Mouse (Mus musculus) kidney, postnatal 0 days (tissue): ENCODE measurements around the gene Rasd1. TPM values are rescaled to one million over a fixed set of nuclear protein-coding genes. Genes with fewer than 3 reads are reported as not detected.

ENCODE experiments used
- ATAC-seq: fragments of 200-750 bp; cut with Nextera tagmentation; replicated peaks from 2 replicates; pipeline ENCODE4 v1.8.0; 2017; ENCODE audit warnings: low read depth, moderate number of reproducible peaks, moderate TSS enrichment, moderate library complexity; ENCODE audit not compliant: low FRiP score
- DNase-seq: peaks from one replicate; pipeline ENCODE4 v3.0.0-alpha.2; 2016; ENCODE audit warnings: low spot score
- H3K27ac ChIP-seq: fragments of 300-500 bp; sonication (generic); 2 replicates; pipeline ENCODE4 v1.5.1; 2014; ENCODE audit warnings: mild to moderate bottlenecking
- H3K27me3 ChIP-seq: fragments of 300-500 bp; sonication (generic); 2 replicates; pipeline ENCODE4 v1.6.1; 2014; ENCODE audit warnings: low read length, mixed read lengths; ENCODE audit not compliant: insufficient read depth
- H3K36me3 ChIP-seq: fragments of 300-500 bp; sonication (generic); 2 replicates; pipeline ENCODE4 v1.6.1; 2014; ENCODE audit warnings: low read length, mixed read lengths; ENCODE audit not compliant: insufficient read depth
- H3K4me1 ChIP-seq: fragments of 300-500 bp; sonication (generic); replicated peaks from 2 replicates; pipeline ENCODE4 v1.6.1; 2014; ENCODE audit warnings: antibody characterized with exemption, low read length, mixed read lengths; ENCODE audit not compliant: insufficient read depth
- H3K4me2 ChIP-seq: fragments of 300-500 bp; sonication (generic); 2 replicates; pipeline ENCODE4 v1.6.1; 2014; ENCODE audit warnings: mild to moderate bottlenecking, low read length, moderate library complexity, mixed read lengths
- H3K4me3 ChIP-seq: fragments of 300-500 bp; sonication (generic); replicated peaks from 2 replicates; pipeline ENCODE4 v1.5.1; 2014; ENCODE audit warnings: low read depth, low read length
- H3K9ac ChIP-seq: fragments of 300-500 bp; sonication (generic); 2 replicates; pipeline ENCODE4 v1.6.1; 2014; ENCODE audit warnings: low read depth, low read length
- H3K9me3 ChIP-seq: fragments of 300-500 bp; sonication (generic); replicated peaks from 2 replicates; pipeline ENCODE4 v1.6.1; 2016; ENCODE audit warnings: low read length, inconsistent platforms, mixed read lengths
- CTCF ChIP-seq: IDR thresholded peaks from 2 replicates; pipeline ENCODE4 v1.5.1; 2016; ENCODE audit warnings: antibody characterized with exemption, low read depth, mild to moderate bottlenecking, moderate library complexity
- WGBS: fragments of 180-500 bp; shearing (Covaris S2); extraction: QIAGEN DNeasy Blood & Tissue Kit; methylation state at CpG from one replicate; pipeline ENCODE4 v1.1.7; 2014; 5-methylcytosine and 5-hydroxymethylcytosine counted together
- polyA plus RNA-seq: library from polyadenylated mRNA; unstranded; fragments of >200 nt; fragmentation: Nextera tagmentation; extraction: Ambion mirVana; gene quantifications from 2 replicates; pipeline ENCODE4 v1.2.1, GENCODE M21; 2015

Rasd1 gene
- polyA plus RNA-seq, 1 experiment from 2014 or later: 7.9 TPM

- H3K4me3 ChIP-seq: no peak overlapping the region
- H3K36me3 ChIP-seq: no peaks in the 10 kb centered on the region
- H3K27me3 ChIP-seq: no peaks in the 10 kb centered on the region
- H3K9me3 ChIP-seq: no peaks in the 10 kb centered on the region
- ATAC-seq (no peak), DNase-seq (no peak)
- H3K4me1 ChIP-seq: peaks cover 6% of the 10 kb centered on the region; the same call in 1 of the 2 replicates
- TF ChIP-seq CTCF: no peak
- H3K27ac ChIP-seq: no peak overlapping the region
- H3K9ac ChIP-seq: no peak overlapping the region
- H3K4me2 ChIP-seq: no peak overlapping the region
- WGBS: 42% methylated on average over 5 of the region's 5 CpGs
These were observed 44.4 kb downstream of the Rasd1 start for GRCm38 (mm10) chr11:59920331-59920730.

DNA sequence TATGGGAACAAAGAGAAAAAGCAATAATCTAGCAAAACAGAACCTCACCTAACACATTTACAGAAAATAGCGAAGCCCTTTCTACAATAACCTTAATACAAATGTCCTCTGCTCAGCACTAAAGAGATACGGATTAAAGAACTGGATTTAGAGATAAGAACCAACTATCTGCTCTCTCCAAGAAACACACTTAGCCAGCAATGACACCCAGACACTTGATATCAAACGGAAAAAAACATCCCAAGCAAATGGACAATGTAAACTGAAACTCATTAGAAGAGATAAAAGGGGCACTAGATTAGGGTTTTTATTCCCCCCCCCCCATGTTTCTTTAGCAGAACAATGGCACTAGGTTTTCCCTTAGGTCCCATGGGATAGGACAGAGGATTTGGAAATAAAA is 45.3 kb downstream of the Rasd1 start:
- H3K4me1 ChIP-seq: peaks cover 6% of the 10 kb centered on the region; the same call in 1 of the 2 replicates
- ATAC-seq (no peak), DNase-seq (no peak)
- H3K27me3 ChIP-seq: no peaks in the 10 kb centered on the region
- no peak overlapping the region for H3K27ac ChIP-seq
- H3K4me2 ChIP-seq: no peak overlapping the region
- 71% methylated on average over 3 of the region's 3 CpGs for WGBS
- H3K36me3 ChIP-seq: no peaks in the 10 kb centered on the region
- H3K4me3 ChIP-seq: no peak overlapping the region
- TF ChIP-seq CTCF: no peak
- no peak overlapping the region for H3K9ac ChIP-seq
- H3K9me3 ChIP-seq: no peaks in the 10 kb centered on the region

DNA sequence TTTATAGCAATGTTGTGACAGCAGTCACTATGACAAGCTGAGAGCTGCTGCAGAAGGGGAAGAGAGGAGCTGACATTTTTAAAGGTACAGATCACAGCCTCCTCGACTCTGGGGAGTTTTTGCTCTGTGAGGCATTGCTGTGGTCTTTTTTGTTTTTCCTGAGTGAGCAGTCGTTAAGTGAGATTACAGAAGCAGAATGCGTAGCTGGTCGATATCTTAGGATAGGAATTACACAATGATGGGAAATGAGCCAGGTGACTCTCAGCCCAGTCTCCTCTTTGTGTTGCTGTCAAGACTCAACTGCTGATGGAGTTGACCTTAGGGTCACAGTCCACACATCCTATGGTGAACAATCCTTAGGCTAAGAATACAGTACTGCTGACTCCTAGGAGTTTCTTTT is 46.7 kb downstream of the Rasd1 start:
- no peak overlapping the region for H3K4me2 ChIP-seq
- TF ChIP-seq CTCF: no peak
- H3K4me3 ChIP-seq: no peak overlapping the region
- no peak overlapping the region for H3K27ac ChIP-seq
- H3K9ac ChIP-seq: no peak overlapping the region
- no peaks in the 10 kb centered on the region for H3K9me3 ChIP-seq
- peaks cover 6% of the 10 kb centered on the region; the same call in 1 of the 2 replicates for H3K4me1 ChIP-seq
- no peaks in the 10 kb centered on the region for H3K36me3 ChIP-seq
- WGBS: 21% methylated on average over 4 of the region's 4 CpGs
- ATAC-seq (no peak), DNase-seq (no peak)
- H3K27me3 ChIP-seq: no peaks in the 10 kb centered on the region

DNA sequence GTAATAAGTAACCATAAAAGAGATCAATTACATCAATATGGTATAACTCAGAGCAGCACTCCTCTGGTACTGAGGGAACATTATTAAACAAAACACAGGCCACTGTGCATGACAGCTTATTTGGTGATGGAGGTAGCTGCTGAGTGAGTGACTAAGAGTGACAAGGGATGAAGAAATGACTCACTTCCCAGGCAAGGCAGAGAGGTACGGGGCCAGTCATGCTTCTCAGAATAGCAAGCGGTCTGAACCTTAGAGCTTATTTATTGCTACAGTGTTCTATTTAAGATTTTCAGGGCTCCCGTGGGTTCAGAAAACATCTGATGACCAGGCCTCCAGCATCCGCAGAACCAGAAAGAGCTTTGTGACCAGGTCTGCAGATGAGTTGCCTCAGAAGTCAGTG is 51.0 kb downstream of the Rasd1 start:
- Histone ChIP-seq H3K27ac (peak overlapping the region; percentile 50; the same call in 1 of the 2 replicates), H3K27me3 (no peaks in the 10 kb centered on the region), H3K9me3 (no peaks in the 10 kb centered on the region), H3K9ac (no peak overlapping the region), H3K4me1 (peaks cover 2% of the 10 kb centered on the region; the same call in 1 of the 2 replicates), H3K4me2 (no peak overlapping the region), H3K36me3 (no peaks in the 10 kb centered on the region), H3K4me3 (no peak overlapping the region)
- ATAC-seq: no peak
- TF ChIP-seq CTCF: no peak
- no peak for DNase-seq
- WGBS: 65% methylated on average over 4 of the region's 4 CpGs

Other genes starting within 250 kb of the Rasd1 start
- gene Pld6, start 177.3 kb downstream of the Rasd1 start, polyA plus RNA-seq: 2.9 and 3.1 TPM in 2 replicates
- gene Flcn, start 154.9 kb downstream of the Rasd1 start, polyA plus RNA-seq: 30.6 and 31.7 TPM in 2 replicates
- 41.1 and 42.4 TPM in 2 replicates for gene Nt5m, start 125.5 kb downstream of the Rasd1 start, polyA plus RNA-seq
- gene Cops3, start 125.1 kb downstream of the Rasd1 start, polyA plus RNA-seq: 144 and 156 TPM in 2 replicates
- gene Med9, start 16.7 kb downstream of the Rasd1 start, polyA plus RNA-seq: 38.9 and 40.2 TPM in 2 replicates
- gene Pemt, start 81.5 kb upstream of the Rasd1 start, polyA plus RNA-seq: 10.2 and 13.4 TPM in 2 replicates
- gene Rai1, start 140.1 kb upstream of the Rasd1 start, polyA plus RNA-seq: 14.6 and 15.2 TPM in 2 replicates